Mouse (Mus musculus) heart, postnatal 10 days (tissue): Measurements from ENCODE around the gene Slc5a11. TPM values are rescaled to one million over a fixed set of nuclear protein-coding genes. Genes with fewer than 3 reads are reported as not detected.

Experiments used
- DNase-seq, 2 experiments: peaks; one replicate each; pipeline ENCODE4 v3.0.0; 2021
- intact Hi-C: fragments of 180-260 bp; cut with DNase I; formaldehyde crosslinking; loops from one replicate; pipeline ENCODE4 v1.15.1; 2025
- total RNA-seq, 2 experiments: library from RNA; stranded (reverse); gene quantifications; 2 replicates each; pipeline ENCODE4 v1.2.3; 2021

The Slc5a11 gene
- total RNA-seq, result not detected

- DNase-seq, result peak; percentile 25
- intact Hi-C loops, result no loop called here
Measured at GRCm38 (mm10) chr7:123214365-123215075, at the start of gene Slc5a11. TSS of gene Slc5a11 (plus strand) at chr7:123214780.

- intact Hi-C loops, result loop anchor here (5.0 kb wide), 1 partner anchor 170 kb away; no protein-coding TSS in a partner anchor
- no peak for DNase-seq
Measured at GRCm38 (mm10) chr7:123167436-123167835, 47.1 kb upstream of the Slc5a11 start.

- intact Hi-C loops, result loop anchor here (5.0 kb wide), 1 partner anchor 172 kb away; no protein-coding TSS in a partner anchor
- DNase-seq, result no peak
Measured at GRCm38 (mm10) chr7:123169618-123170017, 45.0 kb upstream of the Slc5a11 start.

GRCm38 (mm10) chr7:123172101-123172500, 42.5 kb upstream of the Slc5a11 start:
- DNase-seq, result no peak
- intact Hi-C loops, result no loop called here

GRCm38 (mm10) chr7:123177215-123177614, 37.4 kb upstream of the Slc5a11 start:
- intact Hi-C loops, result no loop called here

GRCm38 (mm10) chr7:123181787-123182701, 32.5 kb upstream of the Slc5a11 start:
- no peak for DNase-seq
- intact Hi-C loops, result no loop called here

More at GRCm38 (mm10) chr7:123177215-123177614, 37.4 kb upstream of the Slc5a11 start:
- DNase-seq, result no peak

- intact Hi-C loops, result no loop called here
- DNase-seq, result no peak
Measured at GRCm38 (mm10) chr7:123184891-123185290, 29.7 kb upstream of the Slc5a11 start.

GRCm38 (mm10) chr7:123186463-123186862, 28.1 kb upstream of the Slc5a11 start:
- intact Hi-C loops, result no loop called here
- peak in 1 of 2 experiments; percentile 15 for DNase-seq

- intact Hi-C loops, result no loop called here
- no peak for DNase-seq
Measured at GRCm38 (mm10) chr7:123187246-123187645, 27.3 kb upstream of the Slc5a11 start.

- intact Hi-C loops, result no loop called here
- no peak for DNase-seq
Measured at GRCm38 (mm10) chr7:123188462-123188861, 26.1 kb upstream of the Slc5a11 start.

- DNase-seq, result no peak
- intact Hi-C loops, result no loop called here
Measured at GRCm38 (mm10) chr7:123189762-123190161, 24.8 kb upstream of the Slc5a11 start.

GRCm38 (mm10) chr7:123191731-123192130, 22.8 kb upstream of the Slc5a11 start:
- no peak for DNase-seq
- intact Hi-C loops, result no loop called here

- no peak for DNase-seq
- intact Hi-C loops, result no loop called here
Measured at GRCm38 (mm10) chr7:123193201-123193600, 21.4 kb upstream of the Slc5a11 start.

- DNase-seq, result no peak
- intact Hi-C loops, result no loop called here
Measured at GRCm38 (mm10) chr7:123194696-123195095, 19.9 kb upstream of the Slc5a11 start.

GRCm38 (mm10) chr7:123196432-123196831, 18.1 kb upstream of the Slc5a11 start:
- DNase-seq, result no peak
- intact Hi-C loops, result no loop called here

GRCm38 (mm10) chr7:123198695-123199094, 15.9 kb upstream of the Slc5a11 start:
- no peak for DNase-seq
- intact Hi-C loops, result no loop called here

GRCm38 (mm10) chr7:123199151-123199550, 15.4 kb upstream of the Slc5a11 start:
- no peak for DNase-seq
- intact Hi-C loops, result no loop called here

GRCm38 (mm10) chr7:123199656-123200206, 14.8 kb upstream of the Slc5a11 start:
- intact Hi-C loops, result no loop called here
- DNase-seq, result no peak

- intact Hi-C loops, result no loop called here
- DNase-seq, result no peak
Measured at GRCm38 (mm10) chr7:123200722-123201121, 13.9 kb upstream of the Slc5a11 start.

- intact Hi-C loops, result loop anchor here (1.0 to 5.0 kb wide), 3 partner anchors 77 to 260 kb away; no protein-coding TSS in a partner anchor
- peak; percentile 48 to 71 for DNase-seq
Measured at GRCm38 (mm10) chr7:123205261-123205660, 9.3 kb upstream of the Slc5a11 start.

GRCm38 (mm10) chr7:123207561-123207960, 7.0 kb upstream of the Slc5a11 start:
- intact Hi-C loops, result loop anchor here (5.0 kb wide), 1 partner anchor 75 kb away; no protein-coding TSS in a partner anchor
- DNase-seq, result no peak
